Mouse (Mus musculus): ENCODE measurements at regions not wholly inside any gene's neighbourhood (a gene's known extent, or its start where the extent isn't known, plus 50 kb on each side); places are given as distances from the start of the nearest gene placed in this dataset.

DNA sequence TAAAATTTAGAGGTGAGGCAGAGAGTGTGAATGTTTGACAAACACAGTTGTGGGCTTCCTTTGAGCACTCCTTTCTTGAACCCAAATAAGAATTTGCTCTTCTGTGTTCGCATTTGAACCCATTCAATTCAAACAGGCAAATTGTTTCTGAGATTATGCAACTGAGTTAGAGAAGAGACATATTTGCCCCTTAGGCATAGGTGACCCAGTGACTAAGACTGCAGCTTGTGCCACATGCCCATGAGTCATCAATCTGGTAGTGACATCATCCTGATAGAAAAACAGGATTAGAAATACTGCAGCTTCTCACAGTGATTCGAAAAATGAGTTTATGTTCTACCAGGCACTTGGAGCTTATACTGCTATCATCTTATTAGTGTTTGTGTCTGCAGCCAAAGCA lies 67.2 kb downstream of the Zfp622 start:
- DNase-seq (ENCODE audit: low spot score): peak; percentile 77

- no peak for DNase-seq (ENCODE audit: low spot score)
Observed at GRCm38 (mm10) chr15:26052720-26053316, 68.7 kb downstream of the Zfp622 start.

GRCm38 (mm10) chr15:26058019-26058418 lies 73.9 kb downstream of the Zfp622 start:
- DNase-seq (ENCODE audit: low spot score): no peak

DNA sequence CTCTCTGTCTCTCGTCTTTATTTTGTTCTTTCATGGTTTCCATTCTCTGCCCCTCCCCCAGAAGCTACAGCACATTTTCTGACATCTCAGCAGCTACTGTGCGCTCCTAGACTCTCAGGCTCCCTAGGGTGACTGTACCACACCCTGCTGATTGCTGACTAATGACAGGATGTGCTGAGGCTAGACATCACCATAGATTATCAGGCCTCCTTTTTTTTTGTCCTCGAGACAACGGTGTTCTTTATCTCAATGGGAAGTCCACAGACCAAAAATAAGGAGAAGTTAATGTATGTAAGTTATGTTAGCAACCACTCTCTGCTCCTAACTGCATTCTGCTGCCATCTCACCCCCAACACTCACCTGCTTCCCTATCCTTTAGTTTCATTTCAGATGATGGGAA lies 116.0 kb downstream of the Zfp622 start:
- no peak for DNase-seq (ENCODE audit: low spot score)

DNA sequence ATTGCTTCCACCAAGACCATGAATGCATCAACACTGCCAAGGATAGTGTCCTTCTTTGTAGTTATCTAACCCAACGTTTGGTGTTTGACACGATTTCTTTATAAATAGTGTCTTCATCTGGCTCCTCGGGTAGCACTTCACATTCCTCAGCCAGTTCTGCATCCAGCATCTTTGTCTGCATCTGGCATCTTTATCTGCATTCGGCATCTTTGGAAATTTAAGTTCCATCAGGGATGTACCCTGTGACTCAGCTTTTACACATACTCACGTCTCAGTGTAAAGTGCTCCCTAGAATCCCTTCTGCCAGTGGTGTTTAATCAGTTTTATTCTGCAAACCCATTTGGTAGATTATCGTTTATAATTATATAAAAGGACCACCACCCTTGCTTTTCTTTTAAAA lies 123.8 kb downstream of the Zfp622 start:
- no peak for DNase-seq (ENCODE audit: low spot score)

DNA sequence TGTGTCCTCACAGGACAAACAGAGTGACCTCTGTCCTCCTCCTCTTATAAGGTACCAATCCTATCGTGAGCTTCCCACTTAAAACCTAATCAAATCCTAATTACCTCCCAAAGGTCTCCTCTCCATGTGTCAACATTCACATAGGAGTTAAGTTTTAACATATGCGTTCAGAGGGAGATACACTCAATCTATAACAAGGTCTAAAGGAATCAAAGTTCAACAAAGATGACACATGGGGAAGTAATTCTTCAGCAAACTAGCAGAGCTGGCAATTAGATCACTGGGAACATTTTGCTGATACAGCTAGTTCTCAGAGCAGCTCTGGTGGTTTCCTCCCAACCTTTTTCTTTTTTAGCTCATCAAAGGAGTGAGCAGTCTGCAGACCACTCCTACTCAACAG lies 160.0 kb downstream of the Zfp622 start:
- DNase-seq (ENCODE audit: low spot score): no peak

GRCm38 (mm10) chr15:26158499-26158898 lies 150.3 kb upstream of the March11 start:
- no peak for DNase-seq (ENCODE audit: low spot score)

DNA sequence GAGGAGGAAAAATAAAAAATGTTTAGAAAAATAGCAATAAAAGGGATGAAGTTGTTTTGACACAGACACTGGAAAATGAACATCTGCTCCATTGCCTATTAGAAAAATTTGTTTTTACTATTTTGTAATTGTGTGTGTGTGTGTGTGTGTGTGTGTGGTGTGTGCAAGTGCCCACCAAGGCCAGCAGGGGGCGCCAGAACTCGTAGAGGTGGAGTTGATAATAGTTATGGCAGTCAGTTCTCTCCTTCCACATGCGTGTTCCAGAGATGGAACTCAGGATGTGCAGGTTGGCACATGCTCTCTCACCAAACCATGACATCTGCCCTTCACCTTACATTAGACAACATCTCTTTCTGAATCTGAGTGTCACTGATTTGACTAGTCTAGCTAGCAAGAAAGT lies 123.9 kb upstream of the March11 start:
- DNase-seq (ENCODE audit: low spot score): no peak

DNA sequence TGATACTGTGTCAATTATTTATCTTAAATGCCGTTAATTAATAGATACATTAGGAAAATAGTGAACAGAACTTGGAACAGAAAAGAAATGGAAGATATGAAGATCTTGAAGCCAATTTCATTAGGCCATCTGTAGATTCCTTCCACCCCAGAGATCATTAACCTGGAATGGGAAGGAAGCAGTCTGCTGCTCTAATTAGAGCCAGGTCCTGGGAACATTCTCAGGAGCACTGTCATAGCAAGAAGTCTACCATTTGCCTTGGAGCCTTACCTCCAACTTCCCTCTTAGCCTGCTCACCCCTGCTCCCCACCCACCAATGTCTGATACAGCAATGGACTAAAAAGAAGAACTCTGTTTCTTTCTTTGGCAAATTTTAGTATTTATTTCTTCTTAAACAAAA lies 113.3 kb upstream of the March11 start:
- no peak for DNase-seq (ENCODE audit: low spot score)

DNA sequence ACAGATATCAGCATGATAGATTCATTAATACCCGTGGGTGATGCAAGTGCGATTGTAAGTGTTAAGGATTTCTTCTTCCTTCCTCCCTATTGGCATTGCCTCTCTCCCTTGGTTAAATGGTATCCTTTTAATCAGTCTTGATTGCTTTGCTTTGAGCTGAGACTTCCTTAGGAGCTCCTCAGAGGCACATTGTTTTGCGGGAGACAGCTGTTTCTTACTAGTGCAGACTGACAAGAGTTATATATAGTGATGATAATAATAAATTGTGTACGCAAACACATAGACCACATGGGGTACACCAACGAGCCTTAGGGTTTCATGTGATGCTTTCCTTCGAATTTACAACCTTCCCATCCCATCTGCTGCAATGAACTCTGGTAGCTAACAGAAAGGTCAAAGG lies 102.0 kb upstream of the March11 start:
- DNase-seq (ENCODE audit: low spot score): no peak

GRCm38 (mm10) chr15:26220855-26221254 lies 88.0 kb upstream of the March11 start:
- no peak for DNase-seq (ENCODE audit: low spot score)

DNA sequence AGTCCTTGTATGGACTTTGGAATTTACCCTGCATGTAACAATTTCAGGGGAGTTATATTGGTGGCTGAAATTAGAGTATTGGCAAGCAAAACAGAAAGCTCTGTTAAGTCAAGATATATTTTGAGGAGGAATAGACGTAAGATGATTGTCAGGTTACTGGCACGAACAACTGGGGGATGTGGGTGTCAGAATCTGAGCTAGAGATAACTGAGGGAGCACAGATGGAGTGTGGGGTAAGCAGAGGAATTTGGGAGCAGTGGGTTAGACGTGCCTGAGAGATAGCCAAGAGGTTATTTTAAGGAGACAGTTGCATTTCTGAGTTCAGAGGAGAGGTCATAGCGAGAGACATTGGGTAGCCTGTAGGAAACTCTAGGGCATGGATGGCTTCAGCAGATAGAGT lies 80.2 kb upstream of the March11 start:
- no peak for DNase-seq (ENCODE audit: low spot score)

Data from MN1 (cell line).